Mouse (Mus musculus): ENCODE data around the gene Klb.

DNA sequence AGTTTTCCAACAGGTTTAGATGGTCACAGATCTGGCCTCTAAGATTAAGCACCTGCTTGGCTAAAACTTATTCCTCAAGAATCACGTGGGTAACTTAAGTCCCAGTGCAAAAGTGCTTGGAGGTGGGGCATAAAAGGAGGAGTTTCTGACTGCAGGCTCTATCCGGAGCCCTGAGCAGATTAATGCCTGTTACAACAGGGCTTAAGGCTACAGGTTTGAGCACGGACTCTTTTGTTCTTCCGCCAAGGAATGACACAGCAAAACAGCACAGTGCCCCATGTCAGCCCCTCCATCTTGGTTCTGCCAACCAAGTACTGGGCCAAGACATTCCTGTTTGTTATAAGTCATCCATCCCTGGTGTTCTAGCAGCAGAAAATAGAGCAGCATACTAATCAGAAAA lies 80.2 kb downstream of the Klb start:
- TF ChIP-seq CTCF (IDR thresholded peaks at IDR 0.05; ENCODE audit: borderline replicate concordance, control insufficient read depth, extremely low read depth, insufficient read depth, low read length, poor library complexity) (no peak), POLR2A (IDR thresholded peaks at IDR 0.05; ENCODE audit: control insufficient read depth, extremely low read depth, insufficient read depth, low read length, poor library complexity) (no peak)

Data from thymus, adult 2 months (tissue).